In genomic region chr15:36942261-36942660, GRCm38 (mm10) we compare ENCODE assay signal across 15 mouse cellular contexts.
DNase-seq lines count a peak whose midpoint lies in the region; ATAC-seq and TF ChIP-seq lines count a peak whose summit lies in the region.
"Had no signal": no experiment of that assay in that cellular context is flagged by ENCODE, and none has a peak within 500 bp of the region (broad histone marks: within the 10 kb centered on the region; RNA-seq: fewer than 3 reads in every experiment).

No protein-coding gene starts in this region.

- H3K4me1 ChIP-seq in midbrain, embryonic 13.5 days (replicated peaks): peaks cover 56% of the 10 kb centered on the region
- peaks cover 18% of the 10 kb centered on the region for H3K4me1 ChIP-seq in midbrain, embryonic 11.5 days (ENCODE audit: control insufficient read depth, insufficient read depth, low read length)
- H3K4me1 ChIP-seq in midbrain, postnatal 0 days (ENCODE audit: insufficient read depth, low read length): peaks cover 16% of the 10 kb centered on the region
- peaks cover 41% of the 10 kb centered on the region for H3K4me1 ChIP-seq in neural tube, embryonic 15.5 days

- H3K4me2 ChIP-seq in midbrain, embryonic 13.5 days (replicated peaks): no peak overlapping the region
- H3K4me2 ChIP-seq in midbrain, embryonic 11.5 days: no peak overlapping the region
- H3K4me2 ChIP-seq in midbrain, postnatal 0 days (ENCODE audit: low read depth, low read length, poor library complexity, severe bottlenecking): no peak overlapping the region
- H3K4me2 ChIP-seq in neural tube, embryonic 15.5 days: no peak overlapping the region
- H3K4me2 ChIP-seq: neural tube, embryonic 13.5 days had no signal

- peak; percentile 58 for DNase-seq in gastrocnemius, adult 2 months
- DNase-seq in gastrocnemius, postnatal 36 days: no peak
- no peak for DNase-seq in midbrain, embryonic 11.5 days (ENCODE audit: low spot score, missing footprints)
- peak; percentile 68 to 70 for DNase-seq in cerebellum, postnatal 36 days
- DNase-seq in midbrain, postnatal 0 days (ENCODE audit: low spot score): peak; percentile 24
- DNase-seq in gastrocnemius, adult 18-20 months (ENCODE audit: low spot score): no peak
- DNase-seq: heart, postnatal 14 days; kidney, adult 2 months; kidney, postnatal 36 days; right cerebral cortex, postnatal 4 days had no signal

- H3K36me3 ChIP-seq in midbrain, embryonic 13.5 days: no peaks in the 10 kb centered on the region
- H3K36me3 ChIP-seq in midbrain, embryonic 11.5 days (ENCODE audit: control insufficient read depth, insufficient read depth, low read length): no peaks in the 10 kb centered on the region
- H3K36me3 ChIP-seq in midbrain, postnatal 0 days (ENCODE audit: insufficient read depth, low read length): no peaks in the 10 kb centered on the region
- H3K36me3 ChIP-seq in neural tube, embryonic 15.5 days: no peaks in the 10 kb centered on the region
- H3K36me3 ChIP-seq: limb, embryonic 13.5 days; neural tube, embryonic 13.5 days had no signal

- H3K4me3 ChIP-seq in gastrocnemius, adult 2 months: no peak overlapping the region
- no peak overlapping the region for H3K4me3 ChIP-seq in midbrain, embryonic 13.5 days (replicated peaks)
- H3K4me3 ChIP-seq in midbrain, embryonic 11.5 days (ENCODE audit: low read depth, low read length): no peak overlapping the region
- no peak overlapping the region for H3K4me3 ChIP-seq in midbrain, postnatal 0 days (ENCODE audit: low read depth, low read length)
- no peak overlapping the region for H3K4me3 ChIP-seq in neural tube, embryonic 15.5 days (replicated peaks)
- H3K4me3 ChIP-seq: erythroblast, embryonic 14.5 days; limb, embryonic 13.5 days; neural tube, embryonic 13.5 days had no signal

- H3K27ac ChIP-seq in gastrocnemius, adult 2 months: peak overlapping the region; percentile 76
- H3K27ac ChIP-seq in midbrain, embryonic 13.5 days: peak overlapping the region; percentile 85
- H3K27ac ChIP-seq in midbrain, embryonic 11.5 days (ENCODE audit: low read depth, low read length): no peak overlapping the region
- H3K27ac ChIP-seq in midbrain, postnatal 0 days (ENCODE audit: low read depth, low read length): no peak overlapping the region
- H3K27ac ChIP-seq in neural tube, embryonic 15.5 days (replicated peaks): no peak overlapping the region
- H3K27ac ChIP-seq: limb, embryonic 13.5 days had no signal

- no peak for ATAC-seq in midbrain, embryonic 13.5 days
- ATAC-seq in midbrain, embryonic 11.5 days (ENCODE audit: low FRiP score): no peak
- ATAC-seq in midbrain, postnatal 0 days (ENCODE audit: low FRiP score): no peak
- no peak for ATAC-seq in neural tube, embryonic 15.5 days (ENCODE audit: low FRiP score)

- H3K9me3 ChIP-seq in midbrain, embryonic 13.5 days: no peaks in the 10 kb centered on the region
- no peaks in the 10 kb centered on the region for H3K9me3 ChIP-seq in midbrain, embryonic 11.5 days (ENCODE audit: control insufficient read depth, low read length)
- H3K9me3 ChIP-seq in midbrain, postnatal 0 days (ENCODE audit: low read length): no peaks in the 10 kb centered on the region
- no peaks in the 10 kb centered on the region for H3K9me3 ChIP-seq in neural tube, embryonic 15.5 days (replicated peaks)
- H3K9me3 ChIP-seq: limb, embryonic 13.5 days; neural tube, embryonic 13.5 days had no signal

- TF ChIP-seq CTCF in gastrocnemius, adult 2 months (IDR thresholded peaks at IDR 0.05): no peak
- no peak for TF ChIP-seq CTCF in midbrain, postnatal 0 days (IDR thresholded peaks at IDR 0.05)

- WGBS in midbrain, embryonic 13.5 days: 73% methylated on average over 4 of the region's 4 CpGs
- 79% methylated on average over 4 of the region's 4 CpGs for WGBS in midbrain, embryonic 11.5 days
- WGBS in midbrain, postnatal 0 days: 58% methylated on average over 4 of the region's 4 CpGs
- WGBS in neural tube, embryonic 15.5 days: 67% methylated on average over 4 of the region's 4 CpGs

- H3K27me3 ChIP-seq in midbrain, embryonic 13.5 days: 0 out of 2 replicates have a peak, but pooled peaks cover 3% of the 10 kb centered on the region
- H3K27me3 ChIP-seq in midbrain, embryonic 11.5 days (ENCODE audit: control insufficient read depth, insufficient read depth, low read length): no peaks in the 10 kb centered on the region
- H3K27me3 ChIP-seq in midbrain, postnatal 0 days (ENCODE audit: insufficient read depth, low read length): no peaks in the 10 kb centered on the region
- no peaks in the 10 kb centered on the region for H3K27me3 ChIP-seq in neural tube, embryonic 15.5 days (replicated peaks)
- H3K27me3 ChIP-seq: limb, embryonic 13.5 days; neural tube, embryonic 13.5 days had no signal

- intact Hi-C loops in gastrocnemius, adult 2 months (cut with DNase I): no loop called here
- intact Hi-C loops in gastrocnemius, postnatal 36 days (cut with DNase I): no loop called here

- H3K9ac ChIP-seq in midbrain, embryonic 13.5 days (replicated peaks): no peak overlapping the region
- H3K9ac ChIP-seq in midbrain, embryonic 11.5 days (ENCODE audit: low read length): no peak overlapping the region
- H3K9ac ChIP-seq in midbrain, postnatal 0 days (replicated peaks; ENCODE audit: low read length, poor library complexity, severe bottlenecking): no peak overlapping the region
- H3K9ac ChIP-seq in neural tube, embryonic 15.5 days (replicated peaks): no peak overlapping the region

Comparison
In these comparisons a context has a peak if more than half of its experiments do, and no peak if none do; other contexts are left out.
1. DNase-seq: peak in gastrocnemius, adult 2 months (single experiment), cerebellum, postnatal 36 days (2 of 2) and midbrain, postnatal 0 days (single experiment); none in gastrocnemius, postnatal 36 days (0 of 2), midbrain, embryonic 11.5 days (single experiment) and gastrocnemius, adult 18-20 months (single experiment).
2. H3K27ac ChIP-seq: peak in gastrocnemius, adult 2 months (single experiment) and midbrain, embryonic 13.5 days (single experiment); none in midbrain, embryonic 11.5 days (single experiment), midbrain, postnatal 0 days (single experiment) and neural tube, embryonic 15.5 days (single experiment).